Mouse (Mus musculus) brain, embryonic 18.5 days (tissue): ENCODE measurements around the gene Daam1.
"Not testable (repeated sequence)": the region's sequence is repeated elsewhere in the genome, so short reads cannot be mapped to it uniquely, and the experiment has no call there.

Experiments
- DNase-seq: peaks from one replicate; pipeline ENCODE4 v3.0.0-alpha.2; 2012; ENCODE audit warnings: low read depth, low spot score

Gene Daam1

DNA sequence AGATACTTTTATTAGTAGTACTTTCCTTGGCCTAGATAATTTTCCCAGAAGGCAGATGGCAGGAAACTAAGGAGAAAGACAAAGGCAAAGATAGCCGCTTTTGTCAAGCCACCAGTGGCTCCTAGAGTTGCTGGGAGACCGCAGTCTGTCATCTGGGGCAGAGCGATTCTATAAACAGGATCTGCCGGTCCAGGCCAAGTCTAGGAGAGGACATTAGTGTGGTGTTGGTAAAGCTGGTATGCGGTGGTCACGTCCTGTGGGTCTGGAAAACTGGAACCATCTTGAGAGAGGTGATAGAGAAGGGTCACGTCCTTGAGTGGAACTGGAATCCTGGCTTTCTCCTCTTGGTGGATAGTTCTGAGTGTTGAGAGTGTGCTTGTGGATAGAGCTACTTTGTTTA, 3.2 kb downstream of the Daam1 start:
- no peak for DNase-seq

DNA sequence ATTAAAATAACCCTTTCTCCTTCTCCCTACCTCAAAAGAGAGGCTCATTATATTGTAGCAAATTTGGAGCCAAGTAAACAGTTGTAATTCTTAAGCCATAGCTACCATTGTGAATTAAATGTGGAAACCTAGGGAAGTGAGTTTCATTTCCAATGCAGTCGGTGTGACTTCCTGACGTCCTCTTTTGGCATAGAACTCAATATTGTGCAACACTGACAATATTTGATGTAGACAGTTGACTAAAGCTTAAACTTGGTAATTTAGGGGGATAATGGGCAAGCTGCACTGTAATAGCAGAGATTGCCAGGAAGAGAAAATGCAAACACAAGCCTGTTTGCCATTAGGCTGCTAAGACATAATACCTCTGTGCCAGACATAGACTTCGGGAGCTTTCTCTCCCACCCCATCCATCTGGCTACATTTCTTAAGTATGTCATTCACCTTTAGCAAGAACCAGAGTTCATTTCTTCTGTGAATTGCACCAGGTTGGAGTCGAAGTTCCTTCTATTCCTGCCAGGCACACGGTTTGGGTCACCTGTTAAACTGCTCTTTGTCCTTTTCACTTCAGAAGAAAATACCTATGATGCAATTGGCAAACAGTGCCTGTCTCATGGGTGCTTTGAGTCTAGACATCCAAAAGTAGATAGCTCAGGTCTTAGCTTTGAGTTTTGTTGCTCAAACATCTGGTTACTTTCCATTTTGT, 5.2 kb downstream of the Daam1 start:
- DNase-seq = no peak

DNA sequence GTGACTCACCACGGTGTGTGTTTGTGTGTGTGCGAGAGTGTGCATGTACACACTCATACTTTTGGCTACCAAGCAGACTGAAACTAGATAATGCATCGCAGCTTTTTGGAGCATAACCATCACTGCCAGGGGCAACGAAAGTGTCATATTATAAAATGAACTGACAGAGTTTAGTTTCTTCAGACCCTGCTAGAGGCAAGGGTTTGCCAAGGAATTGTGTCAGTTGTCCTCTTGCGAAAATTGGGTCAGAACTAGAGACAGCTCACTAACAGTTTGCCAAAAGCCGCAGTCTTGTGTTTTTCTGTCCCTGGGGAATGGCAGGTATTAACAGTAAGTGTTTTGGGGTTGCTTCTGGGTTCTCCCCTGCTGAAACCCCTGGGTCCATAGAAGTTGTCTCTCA, 5.9 kb downstream of the Daam1 start:
- DNase-seq = no peak

DNA sequence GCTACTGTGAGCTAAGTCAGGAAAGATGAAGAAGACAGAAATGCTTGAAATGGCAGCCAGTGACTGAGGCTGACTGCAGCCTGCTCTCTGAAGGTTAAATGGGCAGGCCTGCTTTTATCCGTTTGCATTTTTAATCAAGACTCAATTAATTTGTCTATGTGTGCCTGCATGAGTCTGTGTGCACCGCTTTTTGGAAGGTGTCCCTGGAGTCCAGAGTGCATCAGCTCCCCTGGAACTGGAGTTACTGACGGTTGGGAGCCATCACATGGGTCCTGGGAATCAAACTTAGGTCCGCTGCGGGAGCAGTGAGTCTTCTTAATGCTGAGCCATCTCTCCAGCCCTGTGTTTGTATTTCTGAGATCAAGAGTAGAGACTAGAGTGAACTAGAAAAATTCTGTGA, 6.7 kb downstream of the Daam1 start:
- DNase-seq = no peak

DNA sequence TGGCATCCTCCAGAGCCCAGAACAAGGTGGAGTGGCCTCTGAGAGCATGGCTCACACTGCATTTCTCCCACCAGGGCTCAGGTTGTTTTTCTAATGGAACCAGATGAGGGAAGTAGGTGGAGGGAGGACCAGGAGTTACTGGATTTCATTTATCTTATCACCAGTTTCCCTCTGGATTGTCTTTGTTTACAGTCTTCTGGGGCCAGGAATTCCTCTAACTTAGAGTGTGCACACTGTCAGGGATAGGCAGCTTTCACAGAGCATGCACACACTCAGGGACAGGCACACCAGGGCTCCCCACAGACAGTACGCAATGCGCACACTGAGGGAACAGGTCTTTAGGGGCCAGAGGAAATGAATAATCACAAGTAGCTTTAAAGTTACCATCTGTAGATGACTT, 7.4 kb downstream of the Daam1 start:
- DNase-seq = no peak

DNA sequence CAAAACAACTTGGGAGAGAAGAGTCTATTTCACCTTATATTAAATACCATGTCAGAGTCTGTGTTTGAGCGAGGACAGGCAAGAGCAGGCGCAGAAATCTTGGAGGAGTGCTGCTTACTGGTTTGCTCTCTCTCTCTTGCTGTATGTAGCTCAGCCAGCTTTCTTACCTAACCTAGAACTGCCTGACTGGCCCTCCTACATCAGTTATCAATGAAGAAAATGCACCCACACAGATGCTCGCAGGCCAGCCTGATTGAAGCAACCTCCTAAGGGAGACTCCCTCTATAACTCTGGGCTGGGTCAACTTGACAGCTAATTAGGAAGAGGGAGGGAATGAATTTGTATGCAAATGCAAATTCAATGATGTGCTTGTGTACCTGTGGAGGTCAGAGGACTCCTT, 8.8 kb downstream of the Daam1 start:
- DNase-seq = no peak

DNA sequence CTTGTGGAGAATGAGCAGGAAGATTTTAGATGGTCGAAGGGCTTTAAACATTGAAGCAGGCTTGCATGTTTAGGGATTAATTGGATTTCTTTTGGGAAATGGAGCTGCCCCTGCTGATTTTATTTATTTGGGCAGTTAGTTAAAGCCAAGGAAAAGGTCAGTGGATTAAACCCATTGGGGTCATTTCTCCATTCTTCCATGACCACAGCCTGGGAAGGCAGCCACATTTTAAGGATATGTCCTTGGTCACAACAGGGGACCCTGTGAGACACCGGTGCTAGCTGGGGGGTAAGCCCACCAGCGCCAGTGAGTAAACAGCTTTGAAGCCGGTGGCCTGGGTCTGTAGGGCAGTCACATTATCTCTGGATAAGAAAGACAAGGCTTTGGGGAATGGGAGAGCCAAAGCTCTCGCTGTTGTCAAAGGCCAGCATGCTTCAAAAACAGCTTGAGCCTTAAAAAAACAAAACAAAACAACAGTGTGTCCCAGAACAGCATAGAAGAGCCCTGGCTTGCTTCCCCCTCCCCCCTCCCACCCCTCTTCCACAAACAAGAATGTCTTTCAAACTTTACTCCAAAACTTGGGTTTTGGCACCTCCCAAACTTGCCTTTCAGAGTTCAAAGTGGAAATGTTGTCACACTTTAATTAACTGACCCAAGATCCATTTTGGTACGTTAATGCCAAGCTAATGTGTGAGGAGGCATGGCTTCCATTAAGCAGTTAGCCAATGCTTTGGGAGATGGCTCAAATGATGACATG, 9.7 kb downstream of the Daam1 start:
- DNase-seq = no peak

DNA sequence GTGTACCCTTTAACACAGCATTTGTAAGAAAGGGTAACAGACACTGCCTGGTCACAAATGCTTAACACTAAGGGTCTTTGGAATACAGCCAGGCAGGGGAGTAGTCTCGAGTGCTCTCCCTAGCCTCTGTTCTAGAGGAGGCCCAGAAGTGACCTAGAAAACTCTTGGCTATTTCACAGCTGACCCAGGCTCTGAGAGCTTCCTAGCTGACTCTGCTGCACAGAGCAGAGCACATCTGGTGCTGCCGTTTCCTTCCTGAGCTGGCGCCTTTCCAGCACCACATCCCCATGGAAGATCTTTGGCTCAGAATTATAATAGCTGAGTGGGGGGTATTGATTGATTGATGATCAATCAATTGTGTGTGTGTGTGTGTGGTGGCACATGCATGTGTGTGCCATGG, 11.1 kb downstream of the Daam1 start:
- no peak for DNase-seq

DNA sequence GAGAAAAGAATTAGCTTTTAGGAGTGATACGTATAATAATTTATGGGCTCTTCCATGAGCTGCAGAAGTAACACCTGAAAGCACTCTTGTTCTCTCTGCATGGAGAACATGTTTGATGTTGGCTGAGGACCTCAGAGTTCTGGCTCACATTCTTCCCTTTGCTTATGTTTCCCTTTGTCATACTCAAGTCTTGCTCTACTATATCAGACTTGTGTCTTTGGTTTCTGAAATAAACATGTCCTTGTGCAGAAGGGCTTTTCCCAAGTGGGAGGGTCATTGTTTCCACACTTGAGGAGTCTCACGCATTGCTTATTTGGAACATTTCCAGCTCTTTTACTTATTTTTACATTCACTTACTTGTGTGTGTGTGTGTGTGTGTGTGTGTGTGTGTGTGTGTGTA, 11.7 kb downstream of the Daam1 start:
- no peak for DNase-seq

DNA sequence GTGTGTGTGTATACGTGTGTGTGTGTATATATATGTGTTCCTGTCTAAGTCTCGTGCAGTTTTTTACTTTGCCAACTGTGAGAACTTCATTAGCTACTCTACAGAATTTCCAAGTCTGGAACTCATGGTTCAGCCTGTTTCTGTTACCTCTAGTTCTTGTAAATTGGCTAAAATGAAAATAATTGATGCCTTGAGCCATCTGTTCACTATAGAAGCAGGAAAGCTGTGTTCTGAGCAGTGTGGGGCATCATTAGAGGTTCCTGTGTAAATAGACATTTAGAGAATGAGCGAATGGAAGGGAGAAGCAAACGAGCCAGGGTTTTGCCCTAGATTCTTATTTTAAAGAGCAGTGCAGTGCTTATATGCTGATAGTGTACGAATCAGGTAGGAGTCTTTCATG, 14.6 kb downstream of the Daam1 start:
- no peak for DNase-seq

DNA sequence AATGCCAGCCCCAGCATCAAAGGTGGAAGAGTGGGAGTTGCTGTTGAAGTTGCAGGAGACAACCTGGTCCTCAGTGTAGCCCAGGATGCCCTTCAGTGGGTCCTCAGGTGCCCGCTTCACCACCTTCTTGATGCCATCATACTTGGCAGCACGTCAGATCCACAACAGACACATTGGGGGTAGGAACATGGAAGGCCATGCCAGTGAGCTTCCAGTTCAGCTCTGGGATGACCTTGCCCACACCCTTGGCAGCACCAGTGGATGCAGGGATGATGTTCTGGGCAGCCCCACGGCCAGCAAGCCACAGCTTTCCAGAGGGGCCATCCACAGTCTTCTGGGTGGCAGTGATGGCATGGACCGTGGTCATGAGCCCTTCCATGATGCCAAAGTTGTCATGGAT, 15.5 kb downstream of the Daam1 start:
- not testable (repeated sequence) for DNase-seq

DNA sequence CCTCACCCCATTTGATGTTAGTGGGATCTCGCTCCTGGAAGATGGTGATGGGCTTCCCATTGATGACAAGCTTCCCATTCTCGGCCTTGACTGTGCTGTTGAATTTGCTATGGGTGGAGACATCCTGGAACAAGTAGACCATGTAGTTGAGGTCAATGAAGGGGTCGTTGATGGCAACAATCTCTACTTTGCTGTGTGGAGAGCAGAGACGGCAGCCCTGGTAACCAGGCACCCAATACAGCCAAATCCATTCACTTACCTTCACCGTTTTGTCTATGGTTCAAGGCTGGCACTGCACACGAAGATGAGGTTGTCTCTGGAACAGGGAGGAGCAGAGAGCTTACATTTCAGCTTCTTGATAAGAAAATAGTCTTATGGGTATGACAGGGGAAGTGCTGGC, 16.1 kb downstream of the Daam1 start:
- not testable (repeated sequence) for DNase-seq

DNA sequence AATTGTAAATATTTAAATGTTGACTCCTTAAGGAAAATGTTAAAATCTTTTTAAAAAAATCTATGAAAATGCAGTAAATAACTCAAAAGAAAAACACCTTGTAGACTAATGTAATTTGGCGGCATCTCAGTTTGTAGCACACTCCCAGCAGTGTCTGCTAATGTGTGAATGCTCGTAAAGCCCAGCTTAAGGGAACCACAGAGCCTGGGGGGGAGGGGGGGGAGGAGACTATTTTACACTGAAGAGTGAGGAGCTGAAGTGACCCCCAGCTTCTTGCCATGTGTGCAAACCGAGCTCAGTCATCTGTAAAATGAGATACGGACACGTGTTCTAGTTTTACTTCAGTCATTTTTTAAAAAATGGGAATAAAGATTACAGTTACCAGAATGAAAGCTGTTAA, 16.7 kb downstream of the Daam1 start:
- DNase-seq = no peak

DNA sequence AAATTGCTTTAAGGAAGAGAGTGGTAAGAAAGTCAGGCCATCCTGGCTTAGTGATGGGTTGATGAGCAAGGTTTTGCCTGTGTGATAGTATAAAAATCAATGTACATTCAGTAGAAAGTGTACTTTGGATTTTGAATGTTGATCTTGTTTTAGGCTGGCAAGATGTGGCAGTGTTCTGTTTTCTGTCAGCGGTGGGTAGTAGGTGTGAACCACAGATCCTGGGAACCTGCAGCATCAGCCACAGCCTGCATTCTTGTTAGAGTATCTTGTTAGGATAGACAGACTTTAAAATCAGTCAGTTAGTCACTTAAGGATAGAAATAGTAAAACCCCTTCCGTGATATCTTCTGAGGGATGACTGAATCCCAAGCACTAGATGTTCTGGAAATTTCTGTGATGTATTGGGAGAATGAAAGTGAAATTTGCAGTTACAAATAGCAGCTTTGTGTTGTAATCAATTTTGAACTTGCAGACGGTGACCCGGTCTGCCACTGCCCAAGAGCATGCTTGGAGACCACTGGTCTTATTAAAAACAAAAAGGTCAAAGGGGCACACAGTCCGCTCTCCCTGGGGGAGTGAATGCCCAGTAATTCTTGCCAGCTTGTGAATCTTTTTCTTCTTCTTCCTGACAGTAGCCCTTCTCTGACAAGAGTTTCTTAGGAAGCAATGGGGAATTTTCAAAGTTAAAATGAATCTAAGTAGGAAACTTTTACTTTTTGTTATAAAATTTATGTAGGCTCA, 17.3 kb downstream of the Daam1 start:
- no peak for DNase-seq

DNA sequence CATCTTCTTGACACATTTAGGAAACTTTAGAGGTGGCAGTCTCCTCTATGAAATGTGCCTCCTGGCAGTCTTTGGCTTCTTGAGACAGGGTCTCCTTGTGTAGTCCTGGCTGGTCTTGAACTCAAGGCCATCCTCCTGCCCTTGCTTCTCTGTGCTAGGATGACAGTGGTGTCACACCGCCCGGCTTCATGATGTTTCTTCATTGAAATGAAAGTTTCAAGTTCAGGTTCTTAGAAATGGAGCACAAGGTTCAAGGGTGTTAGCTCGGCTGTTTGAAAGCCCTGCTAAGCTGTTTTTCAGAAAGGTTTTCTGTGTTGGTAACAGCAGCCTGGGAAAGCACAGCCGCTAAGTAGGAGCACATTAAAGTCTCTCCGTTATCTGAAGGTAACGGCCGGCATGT, 18.2 kb downstream of the Daam1 start:
- no peak for DNase-seq

DNA sequence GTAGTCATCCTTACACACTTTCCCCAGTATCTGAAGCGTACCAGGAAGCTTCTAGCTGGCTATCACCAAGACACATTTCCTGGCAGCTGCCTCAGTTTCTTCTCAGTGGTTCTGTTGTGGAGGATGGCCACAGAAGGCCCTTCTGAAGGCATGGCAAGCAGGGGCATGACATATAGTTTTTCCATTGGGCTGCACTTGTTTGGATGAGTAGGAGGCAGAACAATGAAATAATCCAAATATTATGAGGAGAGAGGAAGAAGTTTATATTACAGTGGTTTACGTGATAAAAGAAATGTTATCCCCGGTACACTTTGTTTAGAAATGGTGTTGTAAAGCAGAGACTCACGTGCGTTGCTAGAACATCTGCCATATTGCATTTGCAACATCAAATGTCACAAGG, 19.3 kb downstream of the Daam1 start:
- DNase-seq = no peak

DNA sequence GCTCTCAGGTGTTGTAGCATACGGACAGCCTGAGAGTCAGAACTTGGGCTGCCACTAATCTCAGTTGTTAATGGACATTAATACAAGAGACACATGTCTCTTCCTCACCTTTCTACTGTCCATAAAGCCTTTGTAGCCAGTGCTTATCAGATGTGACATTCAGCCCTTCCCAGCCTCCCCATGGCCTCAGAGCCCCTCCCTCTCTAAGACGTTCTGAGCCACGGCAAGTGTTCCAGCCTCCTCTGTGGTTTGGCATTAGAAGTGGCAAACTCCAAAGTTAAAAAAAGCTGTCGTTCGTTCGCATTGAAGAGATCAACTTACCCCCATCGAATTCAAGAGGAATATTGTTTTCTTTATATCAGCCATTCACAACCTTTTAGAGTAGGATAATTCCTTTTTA, 21.8 kb downstream of the Daam1 start:
- DNase-seq = no peak

DNA sequence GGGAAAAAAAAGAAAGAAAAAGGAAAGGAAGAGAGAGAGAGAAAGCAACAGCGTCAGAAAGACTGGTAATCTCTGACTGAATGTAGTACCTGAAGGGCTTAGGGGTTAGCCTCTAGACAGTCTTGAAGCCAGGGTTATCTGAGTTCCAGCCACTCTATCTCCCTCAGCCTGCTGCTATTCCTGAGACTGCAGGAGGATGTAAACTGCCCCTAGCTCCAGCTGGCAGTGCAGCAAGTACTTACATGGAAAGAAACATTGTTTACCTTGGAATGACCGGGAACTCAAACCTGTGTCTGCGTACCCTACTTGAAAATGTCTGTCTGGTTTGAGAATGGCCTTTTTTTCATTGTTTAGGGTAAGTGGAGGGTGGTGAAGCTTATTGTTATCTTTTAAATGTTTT, 22.8 kb downstream of the Daam1 start:
- DNase-seq = no peak

DNA sequence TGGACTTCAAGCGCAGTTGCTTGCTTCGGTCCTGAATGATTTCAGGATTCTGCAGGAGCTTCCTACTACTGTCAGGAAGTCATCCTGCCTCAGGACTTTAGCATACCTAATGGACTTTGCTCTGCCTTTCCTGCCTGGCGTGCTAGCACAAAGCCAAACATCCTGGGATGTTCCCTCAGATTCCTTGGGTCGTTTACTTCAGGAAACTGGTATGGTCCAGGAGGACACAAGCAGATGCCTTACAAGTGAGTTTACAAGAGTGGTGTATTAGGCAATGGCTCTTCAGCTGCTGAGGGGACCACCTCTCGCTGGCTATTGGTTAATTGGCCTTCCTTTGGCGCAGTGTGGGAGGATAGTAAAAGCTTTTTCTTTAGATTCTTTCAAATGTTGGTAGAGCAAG, 23.3 kb downstream of the Daam1 start:
- DNase-seq = no peak

DNA sequence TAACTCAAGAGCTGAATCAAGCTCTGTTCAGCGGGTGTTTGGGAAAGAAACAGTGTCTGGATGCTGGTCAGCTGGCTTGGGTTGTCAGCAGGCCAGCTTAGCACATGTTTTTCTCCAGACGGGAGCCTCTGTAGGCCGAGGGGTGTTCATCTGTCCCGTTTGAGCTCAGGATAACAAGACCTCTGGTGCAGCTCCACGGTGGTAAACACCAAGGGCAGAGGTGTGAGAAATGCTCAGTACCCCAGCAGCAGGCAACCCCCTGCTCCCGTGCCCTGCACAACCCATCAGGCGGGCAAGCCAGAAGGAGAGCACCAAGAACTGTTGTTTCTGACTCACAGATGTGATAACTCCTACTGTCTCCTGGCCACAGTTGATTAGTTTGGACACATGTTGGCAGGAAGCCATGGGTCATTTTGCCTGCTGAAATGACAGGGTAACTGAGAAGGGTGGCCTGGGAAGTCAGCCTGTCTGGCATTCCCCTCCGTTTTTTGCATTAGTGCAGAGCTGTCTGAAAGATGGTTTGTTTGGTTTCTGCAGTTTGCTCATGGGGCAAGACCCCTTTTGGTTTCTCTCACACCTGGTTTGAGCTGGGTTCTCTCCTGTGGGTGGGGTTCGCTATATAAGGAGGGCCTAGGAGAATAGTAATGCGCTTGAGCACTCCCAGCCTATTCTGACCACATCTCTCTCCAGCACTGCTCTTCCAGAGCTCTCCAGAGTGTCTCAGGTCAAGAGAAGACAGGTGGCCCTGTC, 25.0 kb downstream of the Daam1 start:
- DNase-seq = no peak

DNA sequence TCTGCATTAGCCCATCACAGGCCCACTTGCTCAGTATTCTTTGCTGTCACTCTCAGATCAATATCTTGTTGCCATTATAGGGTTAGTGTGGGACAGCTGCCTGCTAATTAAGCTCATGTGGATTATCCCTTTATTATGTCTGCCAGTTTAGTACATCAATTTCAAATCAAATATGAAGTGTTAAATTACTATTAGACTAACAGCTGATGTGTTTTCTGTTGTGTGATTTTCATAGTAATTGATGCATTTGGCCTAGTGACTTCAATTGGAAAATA, 25.5 kb downstream of the Daam1 start:
- DNase-seq = no peak

DNA sequence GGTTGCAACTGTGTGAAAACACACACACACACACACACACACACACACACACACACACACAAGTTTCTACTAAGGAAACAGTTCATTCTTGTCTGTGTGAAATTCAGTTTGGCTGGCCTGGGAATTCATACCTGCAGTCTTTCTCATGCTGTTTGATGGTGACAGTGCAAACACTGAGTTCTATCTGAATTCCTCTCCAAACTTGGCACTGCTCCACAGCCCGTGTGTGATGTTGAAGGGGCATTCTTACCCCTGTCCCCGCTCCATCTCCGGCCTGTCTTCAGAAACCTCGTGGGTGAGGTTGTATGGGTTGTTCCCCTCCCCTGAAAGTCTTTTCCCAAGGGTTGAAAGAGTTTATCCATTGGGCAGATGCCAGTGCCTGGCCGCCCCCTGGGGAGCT, 28.2 kb downstream of the Daam1 start:
- no peak for DNase-seq
